Mouse (Mus musculus): ENCODE data around the gene Dmkn. TPM values are rescaled to one million over a fixed set of nuclear protein-coding genes. Genes with fewer than 3 reads are reported as not detected.

Gene Dmkn
- polyA plus RNA-seq, 1 experiment from 2014 or later: 2.3 TPM

DNA sequence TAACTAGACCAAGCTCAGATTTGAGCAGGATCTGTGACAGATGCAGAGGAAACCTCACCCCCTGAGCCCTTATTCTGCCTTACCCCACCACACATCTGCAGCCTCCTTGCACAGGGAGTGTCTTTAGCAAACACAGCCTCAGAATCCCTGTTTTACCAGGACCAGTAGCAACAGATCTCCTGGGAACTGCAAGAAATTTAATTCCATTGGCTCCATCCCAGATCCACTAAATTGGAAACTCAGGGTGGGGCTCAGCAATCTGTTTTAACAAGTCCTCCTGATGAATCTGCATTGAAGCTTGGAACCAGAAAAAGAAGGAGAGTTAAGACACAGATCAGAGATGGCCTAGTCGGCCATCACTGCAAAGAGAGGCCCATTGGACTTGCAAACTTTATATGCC is 33.2 kb downstream of the Dmkn start:
- no peak for ATAC-seq (ENCODE audit: low read depth)
- no peak overlapping the region for H3K4me3 ChIP-seq (ENCODE audit: low read depth, low read length)
- 67% methylated on average over 1 of the region's 1 CpGs for WGBS

DNA sequence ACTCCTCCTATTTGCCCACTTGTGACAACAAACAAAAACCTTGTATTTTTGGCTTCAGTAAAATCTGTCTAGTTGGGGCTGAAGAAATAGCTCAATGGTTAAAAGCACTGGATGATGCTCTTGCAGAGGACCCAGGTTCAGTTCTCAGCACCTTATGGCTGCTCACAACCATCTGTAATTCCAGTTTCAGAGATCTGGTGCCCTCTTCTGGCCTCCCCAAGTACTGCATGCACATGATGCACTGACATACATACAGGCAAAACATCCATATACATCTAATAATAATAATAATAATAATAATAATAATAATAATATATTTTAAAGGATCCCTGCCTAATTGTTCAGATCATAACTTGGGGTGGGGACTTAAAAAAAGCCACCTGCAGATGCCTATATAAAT is 37.1 kb downstream of the Dmkn start:
- no peak for ATAC-seq (ENCODE audit: low read depth)
- no peak overlapping the region for H3K4me3 ChIP-seq (ENCODE audit: low read depth, low read length)
- H3K27ac ChIP-seq (ENCODE audit: low read depth, low read length): no peak overlapping the region
- no peaks in the 10 kb centered on the region for H3K36me3 ChIP-seq (ENCODE audit: control insufficient read depth, insufficient read depth, low read length)
- H3K9me3 ChIP-seq (ENCODE audit: control insufficient read depth, low read length): no peaks in the 10 kb centered on the region
- H3K9ac ChIP-seq (replicated peaks; ENCODE audit: low read depth, low read length): no peak overlapping the region
- H3K4me2 ChIP-seq (ENCODE audit: low read depth, low read length): no peak overlapping the region
- no peaks in the 10 kb centered on the region for H3K4me1 ChIP-seq (ENCODE audit: control insufficient read depth, insufficient read depth, low read length)
- no peaks in the 10 kb centered on the region for H3K27me3 ChIP-seq (ENCODE audit: control insufficient read depth, insufficient read depth, low read length)

More for the DNA sequence above, 33.2 kb downstream of the Dmkn start:
- Histone ChIP-seq H3K36me3 (ENCODE audit: control insufficient read depth, insufficient read depth, low read length) (no peaks in the 10 kb centered on the region), H3K9me3 (ENCODE audit: control insufficient read depth, low read length) (no peaks in the 10 kb centered on the region), H3K4me2 (ENCODE audit: low read depth, low read length) (no peak overlapping the region), H3K27ac (ENCODE audit: low read depth, low read length) (no peak overlapping the region), H3K9ac (replicated peaks; ENCODE audit: low read depth, low read length) (no peak overlapping the region), H3K27me3 (ENCODE audit: control insufficient read depth, insufficient read depth, low read length) (no peaks in the 10 kb centered on the region), H3K4me1 (ENCODE audit: control insufficient read depth, insufficient read depth, low read length) (no peaks in the 10 kb centered on the region)

DNA sequence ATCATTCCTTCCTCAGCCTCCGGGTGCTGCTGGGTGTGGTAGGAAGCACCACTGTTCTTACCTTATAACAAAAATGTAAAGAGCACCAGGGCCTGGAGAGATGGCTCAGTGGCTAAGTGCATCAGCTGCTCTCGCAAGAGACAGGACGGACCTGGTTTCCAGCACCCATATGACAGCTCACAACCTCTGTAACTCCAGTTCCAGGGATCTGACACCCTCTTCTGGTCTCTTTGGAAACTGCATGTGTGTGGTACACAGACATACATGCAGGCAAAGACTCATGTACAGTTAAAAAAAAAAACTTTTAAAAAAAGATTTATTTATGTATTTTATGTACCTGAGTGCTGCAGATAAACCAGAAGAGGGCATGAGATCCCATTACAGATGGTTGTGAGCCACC is 39.7 kb downstream of the Dmkn start:
- no peak overlapping the region for H3K27ac ChIP-seq (ENCODE audit: low read depth, low read length)
- no peaks in the 10 kb centered on the region for H3K9me3 ChIP-seq (ENCODE audit: control insufficient read depth, low read length)
- no peaks in the 10 kb centered on the region for H3K36me3 ChIP-seq (ENCODE audit: control insufficient read depth, insufficient read depth, low read length)
- no peaks in the 10 kb centered on the region for H3K27me3 ChIP-seq (ENCODE audit: control insufficient read depth, insufficient read depth, low read length)
- H3K4me1 ChIP-seq (ENCODE audit: control insufficient read depth, insufficient read depth, low read length): no peaks in the 10 kb centered on the region
- H3K4me2 ChIP-seq (ENCODE audit: low read depth, low read length): no peak overlapping the region
- H3K4me3 ChIP-seq (ENCODE audit: low read depth, low read length): no peak overlapping the region
- WGBS: 100% methylated on average over 3 of the region's 3 CpGs
- no peak for ATAC-seq (ENCODE audit: low read depth)
- no peak overlapping the region for H3K9ac ChIP-seq (replicated peaks; ENCODE audit: low read depth, low read length)

DNA sequence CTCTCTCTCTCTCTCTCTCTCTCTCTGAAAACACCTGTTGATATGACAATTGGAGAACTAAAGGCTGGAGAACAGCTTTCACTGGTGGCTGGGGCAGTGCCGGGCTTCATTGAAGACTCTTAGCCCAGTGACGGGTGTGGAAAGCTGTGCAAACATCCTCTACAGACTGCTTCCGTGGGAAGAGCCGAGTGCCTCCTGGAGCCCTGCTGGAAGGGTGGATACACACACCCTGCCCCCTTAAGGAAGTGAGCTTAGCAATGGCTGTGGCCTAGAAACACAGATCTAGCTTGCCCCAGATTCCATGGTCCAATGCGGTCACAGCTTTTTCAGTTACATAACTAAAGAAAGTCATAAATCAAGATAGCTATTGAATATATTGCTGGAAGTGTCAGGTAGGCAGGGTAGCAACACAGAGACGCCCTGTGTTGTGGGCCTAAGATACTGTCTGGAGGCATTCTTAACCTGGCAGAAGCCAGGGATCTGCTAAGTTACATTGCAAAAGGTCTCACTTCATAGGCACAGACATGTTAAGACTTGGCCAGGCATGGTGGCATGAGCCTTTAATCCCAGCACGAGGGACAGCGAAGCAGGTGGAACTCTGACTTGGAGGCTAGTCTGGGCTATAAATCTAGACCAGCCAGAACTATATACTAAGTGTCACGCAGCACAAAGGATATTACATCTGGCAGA is 40.6 kb downstream of the Dmkn start:
- no peak overlapping the region for H3K4me3 ChIP-seq (ENCODE audit: low read depth, low read length)
- no peak overlapping the region for H3K9ac ChIP-seq (replicated peaks; ENCODE audit: low read depth, low read length)
- no peak for ATAC-seq (ENCODE audit: low read depth)
- no peak overlapping the region for H3K27ac ChIP-seq (ENCODE audit: low read depth, low read length)
- H3K4me1 ChIP-seq (ENCODE audit: control insufficient read depth, insufficient read depth, low read length): no peaks in the 10 kb centered on the region
- 86% methylated on average over 9 of the region's 9 CpGs for WGBS
- no peaks in the 10 kb centered on the region for H3K27me3 ChIP-seq (ENCODE audit: control insufficient read depth, insufficient read depth, low read length)
- H3K36me3 ChIP-seq (ENCODE audit: control insufficient read depth, insufficient read depth, low read length): no peaks in the 10 kb centered on the region
- H3K4me2 ChIP-seq (ENCODE audit: low read depth, low read length): no peak overlapping the region
- no peaks in the 10 kb centered on the region for H3K9me3 ChIP-seq (ENCODE audit: control insufficient read depth, low read length)

DNA sequence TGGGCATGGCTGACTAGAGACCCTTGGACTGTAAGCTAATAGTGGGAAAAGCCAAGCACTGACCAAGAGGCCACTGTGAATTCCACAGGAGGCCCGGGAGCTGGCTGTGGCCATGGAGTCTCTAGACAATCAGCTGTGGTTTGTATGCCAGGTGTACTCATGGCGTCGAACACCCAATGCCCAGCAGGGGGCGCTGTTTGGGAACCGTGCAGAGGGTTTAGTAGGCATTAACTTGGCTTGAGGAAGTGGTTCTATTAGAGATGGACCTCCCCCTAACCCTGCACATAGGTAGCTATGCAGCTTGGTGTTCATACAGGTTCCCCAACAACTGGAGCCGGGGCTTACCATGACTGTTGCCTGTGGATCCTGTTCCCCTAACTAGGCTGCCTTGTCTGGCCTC is 42.4 kb downstream of the Dmkn start:
- no peak for ATAC-seq (ENCODE audit: low read depth)
- no peak overlapping the region for H3K9ac ChIP-seq (replicated peaks; ENCODE audit: low read depth, low read length)
- H3K4me1 ChIP-seq (ENCODE audit: control insufficient read depth, insufficient read depth, low read length): no peaks in the 10 kb centered on the region
- 44% methylated on average over 6 of the region's 6 CpGs for WGBS
- H3K27ac ChIP-seq (ENCODE audit: low read depth, low read length): no peak overlapping the region
- no peaks in the 10 kb centered on the region for H3K27me3 ChIP-seq (ENCODE audit: control insufficient read depth, insufficient read depth, low read length)
- no peak overlapping the region for H3K4me2 ChIP-seq (ENCODE audit: low read depth, low read length)
- H3K9me3 ChIP-seq (ENCODE audit: control insufficient read depth, low read length): no peaks in the 10 kb centered on the region
- H3K36me3 ChIP-seq (ENCODE audit: control insufficient read depth, insufficient read depth, low read length): no peaks in the 10 kb centered on the region
- no peak overlapping the region for H3K4me3 ChIP-seq (ENCODE audit: low read depth, low read length)

DNA sequence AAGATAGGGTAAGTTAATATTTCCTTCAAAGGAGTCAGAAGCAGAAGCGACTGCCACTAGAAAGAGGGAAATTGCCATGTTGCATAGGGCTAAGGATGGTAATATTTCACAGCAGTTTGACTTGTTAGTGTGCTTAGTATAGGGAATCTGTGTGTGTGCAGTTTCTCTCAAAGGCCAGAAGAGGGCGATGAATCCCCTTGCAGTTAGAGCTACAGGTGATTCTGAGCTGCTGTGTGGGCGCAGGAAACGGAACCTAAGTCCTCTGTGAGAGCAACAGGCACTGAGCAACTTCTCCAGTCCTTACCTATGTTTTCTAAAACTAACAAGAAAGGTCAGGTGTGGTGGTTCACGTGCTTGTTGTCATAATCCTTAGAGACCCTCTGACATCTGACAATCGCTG is 46.8 kb downstream of the Dmkn start:
- no peak overlapping the region for H3K4me3 ChIP-seq (ENCODE audit: low read depth, low read length)
- no peaks in the 10 kb centered on the region for H3K4me1 ChIP-seq (ENCODE audit: control insufficient read depth, insufficient read depth, low read length)
- H3K27ac ChIP-seq (ENCODE audit: low read depth, low read length): no peak overlapping the region
- no peaks in the 10 kb centered on the region for H3K9me3 ChIP-seq (ENCODE audit: control insufficient read depth, low read length)
- no peaks in the 10 kb centered on the region for H3K36me3 ChIP-seq (ENCODE audit: control insufficient read depth, insufficient read depth, low read length)
- H3K9ac ChIP-seq (replicated peaks; ENCODE audit: low read depth, low read length): no peak overlapping the region
- WGBS: 57% methylated on average over 6 of the region's 6 CpGs
- ATAC-seq (ENCODE audit: low read depth): no peak
- no peaks in the 10 kb centered on the region for H3K27me3 ChIP-seq (ENCODE audit: control insufficient read depth, insufficient read depth, low read length)
- H3K4me2 ChIP-seq (ENCODE audit: low read depth, low read length): no peak overlapping the region

DNA sequence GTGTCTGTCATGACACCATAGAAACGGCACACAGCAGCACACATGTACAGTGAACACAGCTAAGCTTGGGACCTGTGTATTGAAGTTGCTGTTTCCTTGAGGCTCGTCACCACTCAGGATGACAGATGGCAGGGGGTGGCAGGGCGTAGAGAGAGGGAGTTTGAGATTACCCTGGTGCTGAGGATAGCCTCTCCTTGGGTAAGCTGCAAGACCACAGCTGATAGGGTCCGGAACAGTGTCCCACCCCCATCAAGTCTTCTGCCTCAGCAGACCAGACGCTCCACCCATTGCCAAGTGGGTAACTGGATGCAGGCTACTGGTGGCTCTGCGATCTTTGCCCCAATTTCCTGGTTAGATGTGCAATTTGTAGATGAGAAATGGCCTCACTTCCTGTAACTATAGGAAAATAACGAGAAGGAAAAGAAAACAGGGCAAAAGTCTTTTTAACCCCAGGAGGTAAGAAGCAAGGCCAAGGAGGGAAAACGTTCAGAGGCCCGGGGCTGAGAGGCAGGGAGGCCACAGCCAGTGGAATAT is 48.3 kb downstream of the Dmkn start:
- Histone ChIP-seq H3K4me2 (ENCODE audit: low read depth, low read length) (no peak overlapping the region), H3K9ac (replicated peaks; ENCODE audit: low read depth, low read length) (no peak overlapping the region), H3K9me3 (ENCODE audit: control insufficient read depth, low read length) (no peaks in the 10 kb centered on the region), H3K27ac (ENCODE audit: low read depth, low read length) (no peak overlapping the region), H3K4me3 (ENCODE audit: low read depth, low read length) (no peak overlapping the region), H3K4me1 (ENCODE audit: control insufficient read depth, insufficient read depth, low read length) (no peaks in the 10 kb centered on the region), H3K27me3 (ENCODE audit: control insufficient read depth, insufficient read depth, low read length) (no peaks in the 10 kb centered on the region), H3K36me3 (ENCODE audit: control insufficient read depth, insufficient read depth, low read length) (no peaks in the 10 kb centered on the region)
- no peak for ATAC-seq (ENCODE audit: low read depth)
- WGBS: 59% methylated on average over 9 of the region's 9 CpGs

DNA sequence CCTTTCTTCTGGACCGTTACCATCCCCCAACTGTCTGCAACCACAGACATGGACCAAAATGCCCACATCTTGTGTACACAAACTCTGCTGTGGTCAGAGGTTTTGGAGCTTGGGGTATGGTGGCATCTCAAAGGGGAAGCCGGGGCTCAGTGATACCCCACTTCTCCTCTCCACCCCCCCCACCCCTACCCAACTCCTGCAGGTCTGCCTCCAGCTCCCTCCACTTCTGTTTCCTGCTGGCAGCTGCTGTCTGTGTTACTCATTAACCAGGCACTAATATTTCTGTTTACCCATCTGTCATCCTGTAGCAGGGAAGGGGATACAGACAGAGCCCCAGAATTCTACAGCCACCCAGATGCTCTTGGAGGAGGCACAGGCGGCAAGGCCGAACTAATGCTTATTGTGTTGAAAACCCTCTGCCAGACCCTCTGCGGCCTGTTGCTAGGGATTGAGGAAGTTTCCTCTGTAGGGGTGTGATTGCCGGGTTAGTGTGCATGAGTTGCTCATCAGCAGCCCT is 48.8 kb downstream of the Dmkn start:
- Histone ChIP-seq H3K9me3 (ENCODE audit: control insufficient read depth, low read length) (no peaks in the 10 kb centered on the region), H3K4me3 (ENCODE audit: low read depth, low read length) (no peak overlapping the region), H3K36me3 (ENCODE audit: control insufficient read depth, insufficient read depth, low read length) (no peaks in the 10 kb centered on the region), H3K4me1 (ENCODE audit: control insufficient read depth, insufficient read depth, low read length) (no peaks in the 10 kb centered on the region), H3K27me3 (ENCODE audit: control insufficient read depth, insufficient read depth, low read length) (no peaks in the 10 kb centered on the region), H3K4me2 (ENCODE audit: low read depth, low read length) (no peak overlapping the region), H3K27ac (ENCODE audit: low read depth, low read length) (no peak overlapping the region), H3K9ac (replicated peaks; ENCODE audit: low read depth, low read length) (no peak overlapping the region)
- ATAC-seq (ENCODE audit: low read depth): no peak
- WGBS: 55% methylated on average over 6 of the region's 6 CpGs

DNA sequence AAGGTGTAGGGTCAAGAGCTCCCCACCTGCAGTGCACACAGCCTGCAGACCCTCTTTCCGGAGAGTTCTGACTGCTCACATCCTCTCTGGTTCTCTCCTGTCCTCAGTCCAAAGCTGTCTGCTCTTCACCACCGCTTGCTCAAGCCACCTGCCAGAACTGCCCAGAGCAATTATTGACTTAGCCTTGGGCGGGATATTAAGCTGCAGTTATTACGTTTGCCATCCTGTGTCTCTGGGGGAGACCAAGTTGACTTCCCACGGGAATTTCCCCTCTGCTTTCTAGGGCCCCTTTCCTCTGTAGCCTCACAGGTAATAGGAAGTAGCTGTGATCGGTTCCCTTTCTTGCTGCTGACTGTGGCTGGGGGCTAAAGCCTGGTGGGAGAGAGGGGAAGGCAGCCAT is 56.6 kb downstream of the Dmkn start:
- Histone ChIP-seq H3K4me3 (ENCODE audit: low read depth, low read length) (no peak overlapping the region), H3K27me3 (ENCODE audit: control insufficient read depth, insufficient read depth, low read length) (no peaks in the 10 kb centered on the region), H3K36me3 (ENCODE audit: control insufficient read depth, insufficient read depth, low read length) (no peaks in the 10 kb centered on the region), H3K4me2 (ENCODE audit: low read depth, low read length) (no peak overlapping the region), H3K9me3 (ENCODE audit: control insufficient read depth, low read length) (no peaks in the 10 kb centered on the region), H3K27ac (ENCODE audit: low read depth, low read length) (no peak overlapping the region), H3K4me1 (ENCODE audit: control insufficient read depth, insufficient read depth, low read length) (no peaks in the 10 kb centered on the region), H3K9ac (replicated peaks; ENCODE audit: low read depth, low read length) (no peak overlapping the region)
- no peak for ATAC-seq (ENCODE audit: low read depth)
- 71% methylated on average over 6 of the region's 6 CpGs for WGBS
